Mouse (Mus musculus) layer of hippocampus, postnatal 36 days (tissue): Measurements from ENCODE around the gene Rac1. TPM values are rescaled to one million over a fixed set of nuclear protein-coding genes. Genes with fewer than 3 reads are reported as not detected.

Source experiments
- total RNA-seq, 2 experiments: library from RNA; stranded (reverse); gene quantifications; 2 replicates each; pipeline ENCODE4 v1.2.3; 2021

Rac1 gene
- total RNA-seq, 2 experiments from 2014 or later = 408 to 440 TPM

Other genes starting within 250 kb of the Rac1 start
- 1 to 10 TPM; 4.7 to 4.8 TPM for gene Zfp853, start 234.4 kb downstream of the Rac1 start, total RNA-seq
- gene E130309D02Rik, start 212.7 kb downstream of the Rac1 start, total RNA-seq = 10 to 100 TPM; 25.1 to 26.1 TPM
- gene Zdhhc4, start 198.8 kb downstream of the Rac1 start, total RNA-seq = 10 to 100 TPM; 49.0 to 49.2 TPM
- gene Grid2ip, start 170.7 kb downstream of the Rac1 start, total RNA-seq = 1 to 10 TPM; 1.6 to 1.8 TPM
- gene Kdelr2, start 124.2 kb downstream of the Rac1 start, total RNA-seq = 10 to 100 TPM; 32.8 to 35.9 TPM
- gene Daglb, start 63.5 kb downstream of the Rac1 start, total RNA-seq = 10 to 100 TPM; 25.9 to 26.4 TPM
- gene Cyth3, start 94.4 kb upstream of the Rac1 start, total RNA-seq = 10 to 100 TPM; 44.2 to 48.6 TPM
- 10 to 100 TPM; 20.4 to 21.4 TPM for gene Usp42, start 204.2 kb upstream of the Rac1 start, total RNA-seq